Mouse (Mus musculus) testis, postnatal 10 days (tissue): ENCODE data around the gene Gm10100.
"Not testable (repeated sequence)": the region's sequence is repeated elsewhere in the genome, so short reads cannot be mapped to it uniquely, and the experiment has no call there.

Experiments used
- DNase-seq: peaks from one replicate; pipeline ENCODE4 v3.0.0; 2021; ENCODE audit warnings: low spot score

Gm10100 gene

DNA sequence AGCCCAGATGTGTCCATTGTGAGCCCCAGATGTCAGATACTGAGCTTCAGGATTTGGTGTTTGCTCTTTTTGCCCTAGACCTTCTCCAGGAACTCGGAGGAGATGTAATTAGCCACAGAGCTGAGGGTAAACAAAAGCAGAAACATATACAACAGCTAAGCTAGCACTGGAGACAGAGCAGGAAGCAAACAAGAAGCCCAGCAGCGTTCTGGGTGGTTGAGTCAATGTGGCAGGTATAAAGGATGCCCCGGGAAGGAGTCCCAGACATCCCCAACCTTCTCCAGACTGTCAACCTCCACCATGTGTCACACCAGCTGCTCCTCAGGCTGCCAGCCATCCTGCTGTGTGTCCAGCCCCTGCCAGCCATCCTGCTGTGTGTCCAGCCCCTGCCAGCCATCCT, at the start of gene Gm10100:
Gene Gm10100 (plus strand): TSS at position 301 of the 400 bp plus-strand sequence.
- DNase-seq: no peak

DNA sequence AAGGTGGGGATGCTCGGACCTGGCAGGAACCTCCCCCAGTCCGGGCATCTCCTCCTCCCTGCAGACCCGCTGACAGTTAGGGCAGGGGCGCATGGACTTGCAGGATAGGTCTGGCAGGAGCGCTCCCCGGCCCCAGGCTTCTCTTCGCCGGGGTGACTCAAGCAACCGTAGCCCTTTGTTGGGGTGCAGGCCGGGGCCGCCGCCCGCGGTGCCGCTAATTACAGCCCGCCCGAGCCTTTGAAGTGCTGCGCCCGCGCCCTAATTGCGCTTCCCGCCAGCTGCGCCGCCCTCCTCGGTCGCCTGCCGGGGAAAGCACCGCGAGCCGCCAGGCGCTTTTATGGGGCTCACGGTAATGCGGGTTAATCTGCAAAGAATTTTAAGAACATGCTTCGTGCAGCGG, 48.7 kb upstream of the Gm10100 start:
- no peak for DNase-seq

DNA sequence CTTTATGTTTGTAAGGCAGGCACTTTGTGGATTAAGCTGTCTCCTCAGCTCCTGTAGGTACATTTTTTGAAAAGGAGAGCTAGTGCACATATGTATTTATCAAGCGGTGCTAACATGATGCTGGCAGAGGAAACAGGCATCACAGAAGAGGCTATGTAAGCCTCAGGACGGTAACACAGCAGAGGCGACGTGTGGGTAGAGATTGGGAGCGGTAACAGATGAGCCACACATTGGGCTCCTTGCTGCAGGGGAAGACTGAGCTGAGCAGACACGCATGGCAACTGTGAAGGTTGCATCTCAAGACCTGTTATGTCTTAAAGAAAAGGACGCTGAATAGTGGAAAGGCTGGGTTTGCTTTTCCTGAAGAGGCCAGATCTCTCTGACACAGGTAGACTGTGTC, 43.3 kb upstream of the Gm10100 start:
- DNase-seq: no peak

DNA sequence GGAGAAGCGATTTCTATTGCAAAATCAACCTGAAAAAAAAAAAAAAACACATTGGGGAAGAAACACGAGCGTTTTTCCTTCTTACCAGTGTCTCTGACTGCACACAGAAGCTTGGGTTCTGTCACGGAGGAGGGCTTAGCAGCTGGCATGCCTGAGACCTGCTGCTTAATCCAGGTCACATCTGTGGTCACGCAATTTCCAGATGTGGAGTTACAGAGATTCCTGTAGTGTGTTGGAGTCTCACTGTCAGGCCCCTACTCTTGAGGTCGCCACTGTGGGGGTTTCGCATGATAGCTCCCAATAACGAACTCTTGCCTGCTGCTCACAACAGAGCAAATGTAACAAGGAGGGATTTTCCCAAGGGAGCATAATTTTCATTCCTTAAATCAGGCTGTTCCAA, 42.1 kb upstream of the Gm10100 start:
- DNase-seq: no peak

DNA sequence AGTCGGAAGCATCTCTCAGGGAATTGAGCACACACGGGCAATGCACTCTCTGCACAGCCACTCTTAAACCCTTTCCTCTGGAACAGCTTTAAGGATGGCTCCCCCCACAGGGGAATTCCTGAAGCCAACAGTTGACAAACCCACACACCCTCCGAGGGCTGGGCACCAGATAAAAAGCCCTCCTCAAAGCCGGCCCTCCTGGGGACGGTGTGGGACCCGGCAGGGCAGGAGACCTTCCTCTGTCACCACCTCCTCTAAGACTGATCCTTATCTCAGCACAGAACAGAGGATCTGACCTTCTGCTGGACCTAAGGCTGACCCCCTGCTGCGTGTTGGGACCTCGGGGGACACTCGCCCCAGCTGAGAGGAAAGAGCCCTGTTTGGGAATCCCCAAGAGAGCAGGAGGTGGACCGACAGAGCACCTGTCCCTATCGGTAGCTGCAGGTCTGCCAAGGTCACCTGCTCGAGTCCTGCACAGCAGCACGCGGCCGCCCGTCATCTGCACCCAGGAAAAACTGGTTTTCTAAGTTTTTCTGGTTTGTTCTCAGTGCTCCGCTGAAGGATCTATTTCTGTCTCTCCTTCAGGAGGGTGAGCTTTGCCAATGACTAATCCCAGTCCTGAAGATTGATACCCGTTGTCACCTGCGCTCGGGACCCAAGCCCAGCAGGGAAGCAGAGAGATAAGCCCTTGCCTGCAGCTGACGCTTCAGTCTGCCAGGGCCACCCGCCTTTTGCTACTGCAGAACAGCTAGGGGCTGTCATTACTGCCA, 40.2 kb upstream of the Gm10100 start, which contains the start of gene Tspear:
Gene Tspear (plus strand): TSS at position 675 of the 770 bp plus-strand sequence.
- no peak for DNase-seq

DNA sequence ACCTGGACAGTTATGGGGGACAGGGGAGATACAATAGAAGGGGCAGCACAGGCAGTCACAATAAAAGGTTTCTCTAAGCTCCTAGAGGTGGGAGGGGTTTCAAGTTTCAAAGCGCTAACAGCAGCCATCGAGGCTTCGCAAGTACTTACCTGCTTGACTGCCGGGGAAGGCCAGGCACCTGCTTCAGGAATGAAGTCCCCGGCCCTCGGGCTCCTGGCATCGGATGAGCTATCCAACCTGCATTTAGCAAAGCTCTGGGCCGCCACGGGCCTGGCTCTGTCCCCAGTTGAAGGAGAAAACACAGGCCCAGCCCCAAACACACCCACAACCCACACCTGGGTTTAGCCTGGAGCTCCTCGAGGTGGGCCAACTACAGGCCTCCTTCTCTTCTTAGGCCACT, 39.3 kb upstream of the Gm10100 start:
- DNase-seq: no peak

DNA sequence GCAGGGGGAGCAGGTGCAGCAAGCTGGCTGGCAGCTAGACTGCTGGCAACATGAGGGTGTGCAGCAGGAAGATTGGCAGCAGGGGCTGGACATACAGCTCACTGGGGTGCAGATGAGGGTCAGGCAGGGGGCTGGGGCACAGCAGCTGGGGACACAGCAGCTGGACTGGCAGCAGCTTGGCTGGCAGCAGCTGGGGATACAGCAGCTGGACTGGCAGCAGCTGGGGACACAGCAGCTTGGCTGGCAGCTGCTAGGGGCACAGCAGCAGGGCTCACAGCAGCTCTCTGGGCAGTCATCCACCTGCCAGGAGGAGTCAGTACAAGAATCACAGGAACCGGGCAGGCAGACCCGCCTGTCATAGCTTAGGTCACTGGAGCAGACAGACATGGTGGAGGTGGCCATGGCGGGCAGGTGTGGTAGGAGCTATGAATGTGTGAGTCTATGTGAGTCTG, 35.9 kb upstream of the Gm10100 start, which contains the start of gene Gm19402:
Gene Gm19402 (minus strand): TSS at position 402 of the 452 bp plus-strand sequence.
- DNase-seq: not testable (repeated sequence)

DNA sequence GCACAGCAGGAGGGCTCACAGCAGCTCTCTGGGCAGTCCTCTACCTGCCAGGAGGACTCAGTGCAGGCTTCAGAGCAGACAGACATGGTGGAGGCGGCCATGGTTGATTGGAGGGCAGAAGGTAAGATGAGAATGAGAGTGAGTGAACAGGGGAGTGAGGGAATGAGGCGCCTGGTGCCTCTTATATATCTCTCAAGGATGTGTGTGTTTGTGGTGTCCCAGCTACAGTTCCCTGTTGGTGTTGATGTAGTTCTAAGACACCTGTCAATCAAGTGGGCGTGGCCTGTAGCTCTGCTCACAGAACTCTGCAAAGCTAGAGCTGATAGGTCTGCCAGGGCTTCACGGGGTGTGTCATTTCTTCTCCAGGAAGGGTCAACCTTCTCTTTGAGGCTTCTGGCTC, 29.2 kb upstream of the Gm10100 start, which contains the start of gene Gm9508:
Gene Gm9508 (minus strand): TSS at position 101 of the 400 bp plus-strand sequence.
- DNase-seq: no peak

DNA sequence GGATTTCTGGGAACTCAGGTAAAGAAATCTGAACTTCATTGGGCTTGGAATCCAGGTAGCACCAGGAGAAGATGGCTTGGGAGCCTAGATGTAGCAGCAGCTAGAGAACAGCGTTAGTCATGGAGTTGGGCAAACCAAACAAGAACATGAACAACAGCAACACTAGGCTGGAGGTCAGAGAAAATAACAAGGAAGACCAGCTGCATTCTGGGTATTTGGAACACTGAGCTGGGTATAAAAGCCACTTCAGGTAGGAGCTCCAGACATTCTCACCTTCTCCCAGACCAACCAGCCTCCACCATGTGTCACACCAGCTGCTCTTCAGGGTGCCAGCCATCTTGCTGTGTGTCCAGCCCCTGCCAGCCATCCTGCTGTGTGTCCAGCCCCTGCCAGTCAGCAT, 20.0 kb upstream of the Gm10100 start, which contains the start of gene Gm10272:
Gene Gm10272 (plus strand): TSS at position 301 of the 400 bp plus-strand sequence.
- no peak for DNase-seq

DNA sequence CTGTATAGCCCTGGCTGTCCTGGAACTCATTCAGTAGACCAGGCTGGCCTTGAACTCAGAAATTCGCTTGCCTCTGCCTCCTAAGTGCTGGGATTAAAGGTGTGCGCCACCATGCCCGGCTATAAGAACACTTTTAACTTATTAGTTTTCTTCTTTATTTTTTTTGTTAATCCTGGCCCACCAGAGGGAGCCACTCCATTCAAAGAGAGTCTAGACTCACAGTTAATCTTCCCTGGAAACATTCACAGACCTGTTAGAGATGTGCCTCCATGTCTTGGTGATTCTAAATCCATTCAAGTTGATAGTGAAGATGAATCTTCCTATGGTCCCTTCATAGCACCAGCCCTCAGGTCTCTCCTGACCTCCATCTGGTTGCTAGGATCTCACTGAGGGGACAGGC, 16.5 kb upstream of the Gm10100 start:
- no peak for DNase-seq

DNA sequence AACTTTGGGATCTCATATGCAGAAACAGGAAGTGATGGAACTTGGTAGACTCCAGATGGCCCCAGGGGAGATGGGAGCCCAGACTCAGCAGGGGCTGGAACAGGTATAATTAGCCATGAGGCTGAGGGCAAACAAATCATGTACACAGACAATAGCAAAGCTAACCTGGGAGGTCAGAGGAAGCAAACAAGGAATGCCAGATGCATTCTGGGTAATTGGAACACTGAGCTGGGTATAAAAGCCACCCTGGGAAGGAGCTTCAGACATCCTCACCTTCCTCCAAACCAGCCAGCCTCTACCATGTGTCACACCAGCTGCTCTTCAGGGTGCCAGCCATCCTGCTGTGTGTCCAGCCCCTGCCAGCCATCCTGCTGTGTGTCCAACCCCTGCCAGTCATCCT, 15.1 kb upstream of the Gm10100 start, which contains the start of gene Gm10024:
Gene Gm10024 (plus strand): TSS at position 301 of the 400 bp plus-strand sequence.
- DNase-seq: not testable (repeated sequence)

DNA sequence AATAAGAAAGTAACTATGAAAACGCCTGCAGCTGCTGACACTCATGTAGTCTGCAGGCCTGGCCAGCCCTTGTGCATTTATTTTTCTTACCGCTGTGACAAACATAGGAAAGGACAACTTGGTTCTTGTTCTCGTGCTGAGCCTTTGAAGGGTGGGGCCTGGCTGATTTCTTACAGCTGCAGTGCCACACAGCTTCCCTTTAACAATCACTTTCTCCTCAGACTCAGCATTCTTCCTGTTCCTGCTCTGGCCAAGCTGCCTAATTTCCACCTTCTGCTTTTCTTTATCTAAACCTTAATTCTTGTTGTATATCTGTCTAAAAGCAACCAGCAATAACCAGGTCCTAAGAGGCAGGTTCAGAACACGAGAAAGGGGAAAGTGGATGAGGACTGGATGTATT, 12.6 kb upstream of the Gm10100 start:
- no peak for DNase-seq

DNA sequence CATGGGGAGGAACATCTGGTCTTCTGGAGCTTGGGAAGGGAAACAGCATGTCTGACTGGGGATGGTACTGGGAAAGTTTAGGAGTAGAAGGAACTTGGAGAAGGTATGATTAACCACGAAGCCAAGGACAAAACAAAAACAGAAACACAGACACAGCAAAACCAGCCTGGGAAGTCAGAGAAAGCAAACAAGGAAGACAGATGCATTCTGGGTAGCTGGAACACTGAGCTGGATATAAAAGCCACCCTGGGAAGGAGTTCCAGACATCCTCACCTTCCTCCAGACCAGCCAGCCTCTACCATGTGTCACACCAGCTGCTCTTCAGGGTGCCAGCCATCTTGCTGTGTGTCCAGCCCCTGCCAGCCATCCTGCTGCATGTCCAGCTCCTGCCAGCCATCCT, 10.8 kb upstream of the Gm10100 start, which contains the start of gene Gm10142:
Gene Gm10142 (plus strand): TSS at position 301 of the 400 bp plus-strand sequence.
- DNase-seq: no peak

DNA sequence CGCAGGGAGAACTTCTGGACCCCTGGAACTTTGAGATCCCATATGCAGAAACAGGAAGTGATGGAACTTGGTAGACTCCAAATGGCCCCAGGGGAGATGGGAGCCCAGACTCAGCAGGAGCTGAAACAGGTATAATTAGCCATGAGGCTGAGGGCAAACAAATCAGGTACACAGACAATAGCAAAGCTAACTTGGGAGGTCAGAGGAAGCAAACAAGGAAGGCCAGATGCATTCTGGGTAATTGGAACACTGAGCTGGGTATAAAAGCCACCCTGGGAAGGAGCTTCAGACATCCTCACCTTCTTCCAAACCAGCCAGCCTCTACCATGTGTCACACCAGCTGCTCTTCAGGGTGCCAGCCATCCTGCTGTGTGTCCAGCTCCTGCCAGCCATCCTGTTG, 6.0 kb upstream of the Gm10100 start, which contains the start of gene Krtap12-1:
Gene Krtap12-1 (plus strand): TSS at position 301 of the 400 bp plus-strand sequence.
- not testable (repeated sequence) for DNase-seq

DNA sequence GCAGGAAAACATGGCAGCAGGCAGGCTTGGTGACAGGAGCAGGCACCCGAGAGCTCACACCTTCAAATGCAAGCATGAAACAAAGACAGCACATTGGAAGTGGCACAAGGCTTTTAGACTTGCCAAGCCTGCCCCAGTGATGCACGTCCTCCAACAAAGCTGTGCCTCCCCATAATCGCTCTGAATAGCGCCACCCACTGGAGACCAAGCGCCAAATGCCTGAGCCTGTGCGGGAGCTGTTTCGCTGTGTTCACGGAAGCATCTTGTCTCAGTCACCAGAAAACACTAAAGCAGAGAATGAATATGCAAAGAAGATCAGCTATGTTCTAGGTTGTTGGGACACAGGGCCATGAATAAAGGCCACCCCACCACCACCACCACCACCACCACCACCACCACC, 1.4 kb upstream of the Gm10100 start:
- no peak for DNase-seq

DNA sequence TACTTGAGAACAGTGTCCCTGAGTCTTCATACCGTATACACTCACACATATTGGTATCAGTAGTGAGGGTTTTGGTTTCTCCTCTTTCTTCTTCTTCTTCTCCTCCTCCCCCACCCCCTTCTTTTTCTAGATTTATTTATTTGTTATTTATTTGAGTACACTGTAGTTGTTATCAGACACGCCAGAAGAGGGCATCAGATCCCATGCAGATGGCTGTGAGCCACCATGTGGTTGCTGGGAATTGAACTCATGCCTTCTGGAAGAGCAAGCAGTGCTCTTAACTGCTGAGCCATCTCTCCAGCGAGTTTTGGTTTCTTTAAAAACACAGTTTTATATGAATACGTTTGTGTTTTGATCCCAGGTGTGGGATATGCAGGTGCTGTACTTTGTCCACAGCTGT, 2.0 kb downstream of the Gm10100 start:
- DNase-seq: no peak

DNA sequence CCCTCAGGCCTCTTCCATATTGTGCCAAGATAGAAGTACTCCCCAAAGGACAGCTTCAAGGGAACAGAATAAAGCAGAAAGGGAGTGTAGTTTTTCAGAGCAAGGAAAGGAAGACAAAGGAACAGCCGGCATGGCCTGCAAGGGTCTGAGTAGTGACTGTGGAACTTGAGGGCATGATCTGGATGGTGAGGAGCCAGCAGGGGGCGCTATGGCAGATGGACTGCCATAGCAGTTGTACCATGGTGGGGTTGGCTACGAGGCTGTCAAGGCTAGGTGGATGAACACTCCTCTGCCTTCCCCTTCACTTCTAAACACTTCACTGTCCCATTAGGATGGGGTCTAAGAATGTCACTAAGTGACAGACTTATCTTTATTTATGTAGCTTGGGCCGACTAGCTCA, 3.0 kb downstream of the Gm10100 start:
- peak; percentile 57 for DNase-seq

DNA sequence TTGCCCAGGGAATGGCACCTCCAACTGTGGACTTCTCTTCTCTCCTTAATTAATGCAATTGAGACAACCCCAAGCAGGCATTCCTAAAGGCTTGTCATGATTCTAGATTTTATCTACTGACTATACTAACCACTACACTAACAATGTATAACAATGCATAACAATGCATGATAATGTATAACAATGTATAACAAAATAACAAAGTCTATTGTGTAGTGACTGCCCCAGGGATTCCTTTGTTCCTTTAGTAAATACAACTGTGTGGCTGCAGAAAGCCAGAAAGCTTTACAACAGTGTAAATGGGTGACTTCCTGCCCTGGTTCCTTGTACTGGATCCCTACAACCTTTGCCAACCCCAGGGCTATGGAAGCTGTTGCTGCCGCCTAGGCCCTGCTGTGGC, 9.6 kb downstream of the Gm10100 start:
- no peak for DNase-seq

DNA sequence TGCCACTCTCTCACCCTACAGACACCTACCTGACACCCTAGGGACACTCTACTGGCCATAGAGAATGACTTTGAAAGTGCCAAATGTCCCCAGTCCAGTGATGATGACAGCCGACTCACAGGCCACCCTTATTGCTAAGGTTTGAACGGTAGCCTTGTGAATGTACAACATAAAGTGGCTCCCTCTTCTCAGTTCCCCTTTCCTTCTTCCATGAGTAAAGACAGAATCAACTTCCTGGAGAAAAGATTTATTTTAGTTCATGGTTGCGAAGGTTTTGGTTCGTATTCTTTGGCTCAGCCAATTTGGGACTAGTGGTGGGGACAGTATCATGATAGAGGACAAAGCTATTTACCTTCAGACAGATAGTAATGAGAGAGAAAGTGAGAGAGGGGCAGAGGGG, 12.6 kb downstream of the Gm10100 start:
- DNase-seq: no peak

DNA sequence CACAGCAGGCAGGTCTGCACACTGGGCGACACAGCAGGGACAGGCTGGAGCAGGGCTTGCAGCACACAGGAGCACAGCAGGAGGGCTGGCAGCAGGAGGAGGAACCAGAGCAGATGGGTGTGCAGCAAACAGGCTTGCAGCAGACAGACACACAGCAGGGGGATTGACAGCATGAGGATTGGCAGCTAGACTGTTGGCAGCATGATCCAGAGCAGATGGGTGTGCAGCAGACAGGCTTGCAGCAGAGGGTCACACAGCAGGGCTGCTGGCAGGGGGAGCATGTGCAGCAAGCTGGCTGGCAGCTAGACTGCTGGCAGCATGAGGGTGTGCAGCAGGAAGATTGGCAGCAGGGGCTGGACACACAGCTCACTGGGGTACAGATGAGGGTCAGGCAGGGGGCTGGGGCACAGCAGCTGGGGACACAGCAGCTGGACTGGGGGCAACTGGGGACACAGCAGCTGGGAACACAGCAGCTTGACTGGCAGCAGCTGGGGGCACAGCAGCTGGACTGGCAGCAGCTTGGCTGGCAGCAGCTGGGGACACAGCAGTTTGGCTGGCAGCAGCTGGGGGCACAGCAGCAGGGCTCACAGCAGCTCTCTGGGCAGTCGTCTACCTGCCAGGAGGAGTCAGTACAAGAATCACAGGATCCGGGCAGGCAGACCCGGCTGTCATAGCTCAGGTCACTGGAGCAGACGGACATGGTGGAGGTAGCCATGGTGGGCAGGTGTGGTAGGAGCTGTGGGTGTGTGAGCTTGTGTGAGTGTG, 15.8 kb downstream of the Gm10100 start, which contains the start of gene Gm18596:
Gene Gm18596 (minus strand): TSS at position 715 of the 765 bp plus-strand sequence.
- DNase-seq: not testable (repeated sequence)

DNA sequence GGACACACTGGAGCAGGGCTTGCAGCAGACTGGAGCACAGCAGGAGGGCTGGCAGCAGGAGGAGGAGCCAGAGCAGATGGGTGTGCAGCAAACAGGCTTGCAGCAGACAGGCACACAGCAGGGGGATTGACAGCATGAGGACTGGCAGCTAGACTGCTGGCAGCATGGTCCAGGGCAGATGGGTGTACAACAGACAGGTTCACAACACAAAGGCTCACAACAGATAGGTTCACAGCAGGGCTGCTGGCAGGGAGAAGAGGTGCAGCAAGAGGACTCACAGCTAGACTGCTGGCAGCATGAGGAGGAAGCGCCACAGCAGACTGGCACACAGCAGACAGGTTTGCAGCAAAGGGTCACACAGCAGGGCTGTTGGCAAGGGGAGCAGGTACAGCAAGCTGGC, 24.4 kb downstream of the Gm10100 start:
- DNase-seq: not testable (repeated sequence)

DNA sequence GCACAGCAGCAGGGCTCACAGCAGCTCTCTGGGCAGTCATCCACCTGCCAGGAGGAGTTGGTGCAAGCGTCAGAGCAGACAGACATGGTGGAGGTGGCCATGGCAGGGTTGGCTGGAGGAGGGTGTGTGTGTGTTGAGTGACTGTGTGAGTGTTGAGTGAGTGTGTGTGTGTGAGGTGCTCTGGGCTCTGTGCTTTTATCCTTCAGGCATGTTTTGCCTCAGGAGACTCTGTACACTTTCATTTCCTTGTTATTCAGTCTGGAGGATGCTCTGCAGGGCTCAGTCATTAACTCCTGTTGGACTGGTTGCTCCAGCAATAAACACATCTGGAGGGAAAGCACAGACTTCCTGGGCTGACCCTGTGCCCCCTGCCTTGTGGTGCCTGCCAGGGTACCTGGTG, 25.0 kb downstream of the Gm10100 start, which contains the start of gene Gm9736:
Gene Gm9736 (minus strand): TSS at position 101 of the 400 bp plus-strand sequence.
- DNase-seq: not testable (repeated sequence)
